ENCODE assay signal across 15 mouse cellular contexts in the genomic region with DNA sequence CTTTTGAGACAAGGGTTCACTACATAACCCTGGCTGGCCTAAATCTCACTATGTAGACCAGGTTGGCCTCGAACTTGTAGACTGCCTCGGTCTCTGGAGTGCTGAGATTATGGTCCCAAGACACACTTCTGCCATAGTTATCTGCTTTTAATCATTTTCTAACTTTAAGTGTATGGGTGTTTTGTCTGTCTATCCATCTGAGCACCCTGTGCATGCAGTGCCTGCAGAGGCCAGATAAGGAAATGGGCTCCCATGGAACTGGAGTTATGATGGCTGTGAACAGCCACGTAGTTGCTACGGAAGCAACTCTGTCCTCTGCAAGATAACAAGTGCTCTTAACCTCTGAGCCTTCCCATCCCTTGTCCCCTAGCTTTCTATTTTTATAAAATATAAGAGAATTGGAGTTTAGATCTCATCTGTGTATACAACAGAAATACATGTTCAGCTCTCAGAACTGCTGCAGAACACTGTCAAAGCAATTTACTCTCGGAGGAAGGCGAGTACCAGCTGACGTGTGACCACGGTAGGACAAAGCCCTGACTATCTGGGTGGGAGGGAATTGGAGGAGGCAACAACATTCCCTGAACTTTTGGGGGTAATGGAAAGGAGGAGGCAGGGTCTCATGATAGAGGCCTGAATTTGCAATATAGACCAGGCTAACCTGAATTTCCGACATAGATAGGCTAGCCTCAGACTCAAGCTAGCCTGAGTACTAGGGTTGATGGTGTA. TPM values are rescaled to one million over a fixed set of nuclear protein-coding genes. Genes with fewer than 3 reads are reported as not detected.
DNase-seq lines count a peak whose midpoint lies in the region; ATAC-seq lines count a peak whose summit lies in the region.
"Had no signal": no experiment of that assay in that cellular context is flagged by ENCODE, and none has a peak within 500 bp of the region (broad histone marks: within the 10 kb centered on the region; RNA-seq: fewer than 3 reads in every experiment).

No protein-coding gene starts in this region.

- intact Hi-C loops in left cerebral cortex, postnatal 4 days (cut with DNase I) = no loop called here

- H3K4me1 ChIP-seq in heart, embryonic 10.5 days = peaks cover 25% of the 10 kb centered on the region; the same call in 1 of the 2 replicates
- H3K4me1 ChIP-seq in erythroblast, embryonic 14.5 days (ENCODE audit: control insufficient read depth) = peaks cover 96% of the 10 kb centered on the region
- H3K4me1 ChIP-seq in liver, embryonic 16.5 days (ENCODE audit: control insufficient read depth, low read depth, low read length) = peaks cover 80% of the 10 kb centered on the region

- H3K36me3 ChIP-seq in heart, embryonic 10.5 days = no peaks in the 10 kb centered on the region
- H3K36me3 ChIP-seq in erythroblast, embryonic 14.5 days (ENCODE audit: control insufficient read depth) = peaks cover 95% of the 10 kb centered on the region
- H3K36me3 ChIP-seq in liver, embryonic 16.5 days (ENCODE audit: control insufficient read depth, insufficient read depth) = 0 out of 2 replicates have a peak, but pooled peaks cover 2% of the 10 kb centered on the region
- H3K36me3 ChIP-seq: heart, embryonic 15.5 days had no signal

- peak overlapping the region; percentile 52 for H3K4me2 ChIP-seq in liver, embryonic 16.5 days (ENCODE audit: low read depth, low read length)
- H3K4me2 ChIP-seq: heart, embryonic 15.5 days had no signal

- peak overlapping the region; percentile 53 for H3K9ac ChIP-seq in liver, embryonic 16.5 days (ENCODE audit: low read depth, low read length)
- H3K9ac ChIP-seq: heart, embryonic 15.5 days had no signal

- no peaks in the 10 kb centered on the region for H3K27me3 ChIP-seq in heart, embryonic 10.5 days (ENCODE audit: insufficient read depth, poor library complexity, severe bottlenecking)
- H3K27me3 ChIP-seq in erythroblast, embryonic 14.5 days (ENCODE audit: control insufficient read depth) = no peaks in the 10 kb centered on the region
- H3K27me3 ChIP-seq in liver, embryonic 16.5 days (ENCODE audit: control insufficient read depth, insufficient read depth, low read depth, low read length) = no peaks in the 10 kb centered on the region
- H3K27me3 ChIP-seq: heart, embryonic 15.5 days had no signal

- H3K4me3 ChIP-seq in heart, embryonic 10.5 days = no peak overlapping the region
- H3K4me3 ChIP-seq in erythroblast, embryonic 14.5 days (replicated peaks) = peak overlapping the region; percentile 60
- peak overlapping the region; percentile 33 for H3K4me3 ChIP-seq in liver, embryonic 16.5 days (ENCODE audit: low read depth, low read length)
- H3K4me3 ChIP-seq: heart, embryonic 15.5 days; layer of hippocampus, adult 2 months had no signal

- H3K9me3 ChIP-seq in heart, embryonic 10.5 days = no peaks in the 10 kb centered on the region
- H3K9me3 ChIP-seq in erythroblast, embryonic 14.5 days (ENCODE audit: control insufficient read depth, low read length) = no peaks in the 10 kb centered on the region
- no peaks in the 10 kb centered on the region for H3K9me3 ChIP-seq in liver, embryonic 16.5 days (replicated peaks; ENCODE audit: control insufficient read depth, low read length)
- H3K9me3 ChIP-seq: heart, embryonic 15.5 days had no signal

- no peak overlapping the region; the same call in 1 of the 2 replicates for H3K27ac ChIP-seq in heart, embryonic 10.5 days
- H3K27ac ChIP-seq in liver, embryonic 16.5 days (ENCODE audit: low read length) = peak overlapping the region; percentile 95
- H3K27ac ChIP-seq: heart, embryonic 15.5 days; hindbrain, postnatal 0 days; layer of hippocampus, adult 2 months had no signal

- 57% methylated on average over 9 of the region's 9 CpGs for WGBS in heart, embryonic 10.5 days
- 19% methylated on average over 9 of the region's 9 CpGs for WGBS in liver, embryonic 16.5 days (ENCODE audit: insufficient replicate concordance)

- ATAC-seq in liver, embryonic 16.5 days (ENCODE audit: low read depth) = peak; percentile 98
- ATAC-seq: activated CD4-positive, CD25-positive, alpha-beta regulatory T cell, adult 4 months; hindbrain, postnatal 0 days had no signal

- DNase-seq in heart, embryonic 10.5 days (ENCODE audit: low spot score) = peak; percentile 95
- DNase-seq in heart, adult 9 months (ENCODE audit: low spot score in 2 of 2) = no peak
- DNase-seq in 416B (ENCODE audit: low read depth) = peak; percentile 88
- DNase-seq in left cerebral cortex, postnatal 4 days = no peak
- no peak for DNase-seq in frontal cortex, postnatal 10 days (ENCODE audit: low spot score in 2 of 2)
- DNase-seq in cerebellum, postnatal 10 days = no peak
- DNase-seq: cerebellum, postnatal 25 days; lung, postnatal 36 days; right cerebral cortex, postnatal 4 days had no signal

RNA-seq across cellular contexts. Expression of a gene that starts 10.2 kb away (rescaled TPM):
- 15.2 and 20.7 TPM in 2 replicates for polyA plus RNA-seq in heart, embryonic 10.5 days (2016; fragmentation: Nextera tagmentation; extraction: Ambion mirVana)
- polyA plus RNA-seq in erythroblast, embryonic 14.5 days (2012) = 9.7 and 11.1 TPM in 2 replicates
- 73.1 and 75.2 TPM in 2 replicates for polyA plus RNA-seq in liver, embryonic 16.5 days (2015; fragmentation: Nextera tagmentation; extraction: Ambion mirVana)
- total RNA-seq in left cerebral cortex, postnatal 4 days (2021) = 1 to 10 TPM; 3.7 to 3.8 TPM

Comparison
In these comparisons a context has a peak if more than half of its experiments do, and no peak if none do; other contexts are left out.
1. DNase-seq: peak in heart, embryonic 10.5 days (single experiment) and 416B (single experiment); none in heart, adult 9 months (0 of 2), left cerebral cortex, postnatal 4 days (single experiment), frontal cortex, postnatal 10 days (0 of 2) and cerebellum, postnatal 10 days (0 of 2).